Mouse (Mus musculus) right cerebral cortex, adult 2 months (tissue): ENCODE data around the gene Vps18.

ENCODE experiments used
- DNase-seq, 2 experiments: peaks; one replicate each; pipeline ENCODE4 v3.0.0; 2021 to 2022; ENCODE audit warnings: low spot score in 2 of 2

Vps18 gene

GRCm38 (mm10) chr2:119344537-119345138 is 56.1 kb downstream of the Vps18 start:
- no peak for DNase-seq
